In the genomic region with DNA sequence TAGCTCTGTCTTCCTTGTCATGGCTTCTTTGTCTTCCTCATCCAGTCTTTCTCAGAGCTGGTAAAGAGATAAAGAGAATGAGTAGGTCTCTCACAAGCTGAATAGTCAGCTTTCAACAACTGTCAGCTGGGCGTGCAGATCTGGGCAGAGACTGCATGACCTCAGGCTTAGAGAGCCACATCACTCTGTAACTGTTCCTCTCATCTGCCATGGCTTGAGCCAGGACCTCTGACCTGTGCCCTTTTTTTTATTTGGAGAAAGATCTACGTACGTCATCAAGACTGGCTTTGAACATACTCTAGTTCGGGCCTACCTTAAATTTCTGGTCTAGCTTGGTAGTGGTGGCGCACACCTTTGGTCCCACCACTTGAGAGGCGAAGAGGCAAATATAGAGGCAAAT, we compare ENCODE assay signal across 17 mouse cellular contexts. TPM values are rescaled to one million over a fixed set of nuclear protein-coding genes. Genes with fewer than 3 reads are reported as not detected.
DNase-seq lines count a peak whose midpoint lies in the region; ATAC-seq lines count a peak whose summit lies in the region.
"Had no signal": no experiment of that assay in that cellular context is flagged by ENCODE, and none has a peak within 500 bp of the region (broad histone marks: within the 10 kb centered on the region; RNA-seq: fewer than 3 reads in every experiment).

No protein-coding gene starts in this region.

- H3K27me3 ChIP-seq in forebrain, embryonic 13.5 days, result no peaks in the 10 kb centered on the region
- no peaks in the 10 kb centered on the region for H3K27me3 ChIP-seq in forebrain, embryonic 15.5 days
- no peaks in the 10 kb centered on the region for H3K27me3 ChIP-seq in heart, embryonic 15.5 days
- no peaks in the 10 kb centered on the region for H3K27me3 ChIP-seq in liver, embryonic 11.5 days (replicated peaks; ENCODE audit: control insufficient read depth, insufficient read depth, low read length)
- H3K27me3 ChIP-seq in limb, embryonic 13.5 days, result no peaks in the 10 kb centered on the region

- WGBS in forebrain, embryonic 13.5 days, result 91% methylated on average over 6 of the region's 6 CpGs
- 92% methylated on average over 6 of the region's 6 CpGs for WGBS in forebrain, embryonic 15.5 days
- 82% methylated on average over 6 of the region's 6 CpGs for WGBS in heart, embryonic 15.5 days
- WGBS in liver, embryonic 11.5 days, result 82% methylated on average over 6 of the region's 6 CpGs
- 89% methylated on average over 6 of the region's 6 CpGs for WGBS in limb, embryonic 13.5 days

- H3K4me3 ChIP-seq in forebrain, embryonic 13.5 days, result no peak overlapping the region
- H3K4me3 ChIP-seq in forebrain, embryonic 15.5 days, result no peak overlapping the region
- H3K4me3 ChIP-seq in heart, embryonic 15.5 days, result no peak overlapping the region
- H3K4me3 ChIP-seq in liver, embryonic 11.5 days (ENCODE audit: low read depth, low read length), result no peak overlapping the region
- no peak overlapping the region for H3K4me3 ChIP-seq in limb, embryonic 13.5 days

- ATAC-seq in forebrain, embryonic 13.5 days, result no peak
- ATAC-seq in forebrain, embryonic 15.5 days (replicated peaks), result no peak
- ATAC-seq in heart, embryonic 15.5 days (replicated peaks; ENCODE audit: insufficient number of reproducible peaks, insufficient read depth, low FRiP score, low read depth), result no peak
- no peak for ATAC-seq in liver, embryonic 11.5 days (replicated peaks; ENCODE audit: low FRiP score)
- no peak for ATAC-seq in limb, embryonic 13.5 days (ENCODE audit: low FRiP score, low read depth)

- H3K9ac ChIP-seq in forebrain, embryonic 13.5 days, result no peak overlapping the region
- no peak overlapping the region for H3K9ac ChIP-seq in forebrain, embryonic 15.5 days (replicated peaks)
- no peak overlapping the region for H3K9ac ChIP-seq in heart, embryonic 15.5 days
- H3K9ac ChIP-seq in liver, embryonic 11.5 days (ENCODE audit: low read depth, low read length), result no peak overlapping the region
- H3K9ac ChIP-seq in limb, embryonic 13.5 days, result no peak overlapping the region

- H3K4me1 ChIP-seq in forebrain, embryonic 13.5 days, result peaks cover 40% of the 10 kb centered on the region
- H3K4me1 ChIP-seq in forebrain, embryonic 15.5 days, result peaks cover 16% of the 10 kb centered on the region
- peaks cover 55% of the 10 kb centered on the region for H3K4me1 ChIP-seq in heart, embryonic 15.5 days (replicated peaks)
- H3K4me1 ChIP-seq in liver, embryonic 11.5 days (replicated peaks; ENCODE audit: control insufficient read depth, insufficient read depth, low read length), result peaks cover 38% of the 10 kb centered on the region
- peaks cover 38% of the 10 kb centered on the region for H3K4me1 ChIP-seq in limb, embryonic 13.5 days

- peaks cover 37% of the 10 kb centered on the region for H3K36me3 ChIP-seq in forebrain, embryonic 13.5 days (ENCODE audit: poor library complexity, severe bottlenecking)
- H3K36me3 ChIP-seq in forebrain, embryonic 15.5 days, result no peaks in the 10 kb centered on the region
- no peaks in the 10 kb centered on the region for H3K36me3 ChIP-seq in heart, embryonic 15.5 days
- H3K36me3 ChIP-seq in liver, embryonic 11.5 days (ENCODE audit: control insufficient read depth, insufficient read depth, low read length), result peaks cover 17% of the 10 kb centered on the region
- H3K36me3 ChIP-seq in limb, embryonic 13.5 days, result peaks cover 29% of the 10 kb centered on the region

- intact Hi-C loops in heart, postnatal 25 days (cut with DNase I), result no loop called here

- no peak for DNase-seq in heart, postnatal 25 days (ENCODE audit: low spot score)
- no peak for DNase-seq in liver, embryonic 11.5 days (ENCODE audit: low spot score)
- no peak for DNase-seq in liver
- DNase-seq in adrenal gland, adult 18-20 months (ENCODE audit: low spot score in 2 of 2), result no peak
- DNase-seq: adrenal gland, adult 2 months; cerebellum, adult 11-12 months; gastrocnemius, postnatal 10 days; kidney, adult 11 months; layer of hippocampus, postnatal 36 days; right cerebral cortex, postnatal 4 days had no signal

- H3K27ac ChIP-seq in forebrain, embryonic 13.5 days, result no peak overlapping the region
- H3K27ac ChIP-seq in forebrain, embryonic 15.5 days (replicated peaks), result no peak overlapping the region
- no peak overlapping the region for H3K27ac ChIP-seq in heart, embryonic 15.5 days
- H3K27ac ChIP-seq in liver, embryonic 11.5 days (ENCODE audit: low read depth, low read length), result no peak overlapping the region
- no peak overlapping the region for H3K27ac ChIP-seq in limb, embryonic 13.5 days

- H3K4me2 ChIP-seq in forebrain, embryonic 13.5 days, result peak overlapping the region; percentile 96
- H3K4me2 ChIP-seq in forebrain, embryonic 15.5 days (replicated peaks), result no peak overlapping the region
- 0 out of 2 replicates have a peak overlapping the region, but pooled peaks have one; percentile 97 for H3K4me2 ChIP-seq in heart, embryonic 15.5 days
- peak overlapping the region; percentile 23 for H3K4me2 ChIP-seq in liver, embryonic 11.5 days
- peak overlapping the region; percentile 96; the same call in 1 of the 2 replicates for H3K4me2 ChIP-seq in limb, embryonic 13.5 days (replicated peaks)

- no peaks in the 10 kb centered on the region for H3K9me3 ChIP-seq in forebrain, embryonic 13.5 days (replicated peaks)
- no peaks in the 10 kb centered on the region for H3K9me3 ChIP-seq in forebrain, embryonic 15.5 days
- no peaks in the 10 kb centered on the region for H3K9me3 ChIP-seq in heart, embryonic 15.5 days (replicated peaks)
- no peaks in the 10 kb centered on the region for H3K9me3 ChIP-seq in liver, embryonic 11.5 days (ENCODE audit: control insufficient read depth, low read length)
- H3K9me3 ChIP-seq in limb, embryonic 13.5 days, result no peaks in the 10 kb centered on the region

RNA-seq across cellular contexts. Expression of a gene that starts 2.7 kb away (rescaled TPM):
- 45.3 and 46.6 TPM in 2 replicates for polyA plus RNA-seq in forebrain, embryonic 13.5 days (2015; fragmentation: Nextera tagmentation; extraction: Ambion mirVana)
- polyA plus RNA-seq in forebrain, embryonic 15.5 days (2015; fragmentation: Nextera tagmentation; extraction: Ambion mirVana), result 22.7 and 25.8 TPM in 2 replicates
- polyA plus RNA-seq in heart, embryonic 15.5 days (2015; fragmentation: Nextera tagmentation; extraction: Ambion mirVana), result 37.3 and 41.9 TPM in 2 replicates
- total RNA-seq in heart, postnatal 25 days (2021), result 10 to 100 TPM; 29.7 to 32.3 TPM
- polyA plus RNA-seq in liver, embryonic 11.5 days (2014; fragmentation: Nextera tagmentation; extraction: Ambion mirVana), result 41.8 and 47.1 TPM in 2 replicates
- polyA plus RNA-seq in limb, embryonic 13.5 days (2015; fragmentation: Nextera tagmentation; extraction: Ambion mirVana), result 46.9 and 48.3 TPM in 2 replicates
- 1 to 10 TPM; 2.8 to 4.1 TPM for total RNA-seq in adrenal gland, adult 18-20 months (2021)

RNA-seq across cellular contexts. Expression of a gene that starts 4.8 kb away (rescaled TPM):
- polyA plus RNA-seq in forebrain, embryonic 13.5 days (2015; fragmentation: Nextera tagmentation; extraction: Ambion mirVana), result 6.7 and 9.0 TPM in 2 replicates
- 6.2 and 7.3 TPM in 2 replicates for polyA plus RNA-seq in forebrain, embryonic 15.5 days (2015; fragmentation: Nextera tagmentation; extraction: Ambion mirVana)
- 7.8 and 7.9 TPM in 2 replicates for polyA plus RNA-seq in heart, embryonic 15.5 days (2015; fragmentation: Nextera tagmentation; extraction: Ambion mirVana)
- 1 to 10 TPM in 1 of 2 experiments, under 1 TPM in 1; 0.83 to 1.4 TPM for total RNA-seq in heart, postnatal 25 days (2021)
- polyA plus RNA-seq in liver, embryonic 11.5 days (2014; fragmentation: Nextera tagmentation; extraction: Ambion mirVana), result 13.1 and 13.4 TPM in 2 replicates
- 10.8 and 11.9 TPM in 2 replicates for polyA plus RNA-seq in limb, embryonic 13.5 days (2015; fragmentation: Nextera tagmentation; extraction: Ambion mirVana)
- total RNA-seq in adrenal gland, adult 18-20 months (2021), result 1 to 10 TPM; 6.3 to 8.1 TPM

RNA-seq across cellular contexts. Expression of a gene that starts 13.5 kb away (rescaled TPM):
- 0.96 and 1.5 TPM in 2 replicates for polyA plus RNA-seq in forebrain, embryonic 13.5 days (2015; fragmentation: Nextera tagmentation; extraction: Ambion mirVana)
- polyA plus RNA-seq in forebrain, embryonic 15.5 days (2015; fragmentation: Nextera tagmentation; extraction: Ambion mirVana), result 1.6 and 3.0 TPM in 2 replicates
- polyA plus RNA-seq in heart, embryonic 15.5 days (2015; fragmentation: Nextera tagmentation; extraction: Ambion mirVana), result 11.3 and 12.2 TPM in 2 replicates
- 100 to 1,000 TPM; 182 to 193 TPM for total RNA-seq in heart, postnatal 25 days (2021)
- 0.86 and 1.2 TPM in 2 replicates for polyA plus RNA-seq in liver, embryonic 11.5 days (2014; fragmentation: Nextera tagmentation; extraction: Ambion mirVana)
- polyA plus RNA-seq in limb, embryonic 13.5 days (2015; fragmentation: Nextera tagmentation; extraction: Ambion mirVana), result 4.3 and 5.0 TPM in 2 replicates
- total RNA-seq in adrenal gland, adult 18-20 months (2021), result 100 to 1,000 TPM; 130 to 232 TPM

RNA-seq across cellular contexts. Expression of a gene that starts 41.5 kb away (rescaled TPM):
- polyA plus RNA-seq in forebrain, embryonic 13.5 days (2015; fragmentation: Nextera tagmentation; extraction: Ambion mirVana), result 52.2 and 57.1 TPM in 2 replicates
- polyA plus RNA-seq in forebrain, embryonic 15.5 days (2015; fragmentation: Nextera tagmentation; extraction: Ambion mirVana), result 81.8 and 87.2 TPM in 2 replicates
- polyA plus RNA-seq in heart, embryonic 15.5 days (2015; fragmentation: Nextera tagmentation; extraction: Ambion mirVana), result 0.53 TPM in 1 of 2 replicates, not detected in the other
- not detected for total RNA-seq in heart, postnatal 25 days (2021)
- not detected in 2 replicates for polyA plus RNA-seq in liver, embryonic 11.5 days (2014; fragmentation: Nextera tagmentation; extraction: Ambion mirVana)
- polyA plus RNA-seq in limb, embryonic 13.5 days (2015; fragmentation: Nextera tagmentation; extraction: Ambion mirVana), result 0.05 and 0.23 TPM in 2 replicates
- 1 to 10 TPM; 2.9 TPM for total RNA-seq in adrenal gland, adult 18-20 months (2021)
- total RNA-seq: common myeloid progenitor, adult 5-6 weeks; hematopoietic stem cell, adult 5-6 weeks; megakaryocyte progenitor cell, adult 5-6 weeks had no signal
